Mouse (Mus musculus): Measurements from ENCODE around the gene Cldn14.
A peak's percentile ranks its signal among the peaks of the same experiment; 100 is the strongest.

The Cldn14 gene

DNA sequence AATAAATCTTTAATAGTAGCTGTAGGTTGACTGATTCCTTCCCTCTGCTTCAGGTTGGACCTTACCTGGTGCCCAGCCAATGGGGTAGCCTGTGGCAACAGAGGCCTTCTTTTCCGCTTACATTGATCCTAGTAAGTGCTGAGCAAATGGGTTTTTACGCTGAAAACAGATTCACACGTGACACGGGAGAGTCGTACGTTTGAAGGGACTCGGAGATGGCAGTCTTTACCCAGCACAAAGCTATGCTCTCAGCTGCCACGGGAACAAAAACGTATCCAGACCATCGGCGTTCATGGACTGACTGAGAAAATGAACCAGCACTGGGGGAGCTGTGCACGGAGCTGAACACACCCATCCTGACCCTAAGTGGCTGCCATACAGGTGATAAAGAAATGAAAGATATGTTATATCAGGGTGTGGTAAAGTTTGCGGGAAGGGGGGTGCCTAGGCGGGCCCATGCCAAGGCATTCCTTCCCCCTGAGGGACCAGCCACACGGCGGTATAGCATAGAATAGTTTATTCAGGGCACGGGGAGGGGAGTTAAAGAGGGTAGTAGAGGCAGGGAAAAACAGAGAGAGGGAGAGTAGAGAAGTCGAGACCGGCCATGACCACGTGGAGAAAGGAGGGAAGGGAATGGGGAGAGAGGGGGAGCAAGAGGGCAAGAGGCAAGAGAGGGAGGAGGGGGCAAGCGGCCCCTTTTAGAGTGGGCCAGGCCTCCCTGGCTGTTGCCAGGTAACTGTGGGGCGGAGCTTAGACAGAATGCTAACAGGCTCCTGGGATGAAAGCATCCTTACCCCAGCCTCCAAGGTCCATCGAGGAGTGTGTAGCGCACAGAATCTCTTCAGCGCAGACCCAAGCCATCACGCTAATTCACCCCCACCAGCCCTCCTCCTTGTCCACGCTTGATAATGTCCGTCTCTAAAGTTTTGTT, 97.6 kb downstream of the Cldn14 start:
- no peak for DNase-seq

DNA sequence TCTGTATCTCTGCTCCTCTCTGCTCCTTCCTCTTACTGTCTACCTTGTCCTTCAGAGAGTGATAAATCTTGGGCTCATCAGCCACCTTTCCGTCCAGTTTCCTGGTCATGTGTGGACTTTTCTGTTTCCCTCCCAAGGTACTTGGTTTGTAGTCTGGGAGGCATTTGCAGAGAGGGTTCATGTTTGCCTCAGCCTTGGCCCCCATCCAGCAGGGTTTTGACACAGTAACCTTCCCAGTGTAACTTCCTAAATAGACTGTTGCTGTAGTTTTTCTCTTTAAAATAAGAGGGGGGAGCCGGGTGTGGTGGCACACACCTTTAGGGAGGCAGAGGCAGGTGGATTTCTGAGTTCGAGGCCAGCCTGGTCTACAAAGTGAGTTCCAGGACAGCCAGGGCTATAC, 98.7 kb downstream of the Cldn14 start:
- no peak for DNase-seq

DNA sequence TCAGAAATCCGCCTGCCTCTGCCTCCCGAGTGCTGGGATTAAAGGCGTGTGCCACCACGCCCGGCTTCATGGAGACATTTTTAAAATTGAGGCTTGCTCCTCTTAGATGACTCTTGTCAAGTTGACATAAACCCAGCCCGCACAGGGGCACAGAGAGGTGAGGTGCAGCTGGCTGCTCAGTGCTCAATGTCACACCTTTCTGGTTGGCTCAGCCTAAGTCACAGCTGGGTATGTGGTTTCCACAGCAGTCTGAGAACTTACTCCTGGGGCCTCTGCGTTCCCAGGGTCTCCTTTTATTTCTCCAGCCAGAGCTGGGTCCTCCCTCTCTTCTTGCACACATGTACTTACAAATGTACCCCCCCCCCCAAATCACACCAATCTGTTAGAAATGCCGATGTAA, 100.4 kb downstream of the Cldn14 start:
- no peak for DNase-seq

DNA sequence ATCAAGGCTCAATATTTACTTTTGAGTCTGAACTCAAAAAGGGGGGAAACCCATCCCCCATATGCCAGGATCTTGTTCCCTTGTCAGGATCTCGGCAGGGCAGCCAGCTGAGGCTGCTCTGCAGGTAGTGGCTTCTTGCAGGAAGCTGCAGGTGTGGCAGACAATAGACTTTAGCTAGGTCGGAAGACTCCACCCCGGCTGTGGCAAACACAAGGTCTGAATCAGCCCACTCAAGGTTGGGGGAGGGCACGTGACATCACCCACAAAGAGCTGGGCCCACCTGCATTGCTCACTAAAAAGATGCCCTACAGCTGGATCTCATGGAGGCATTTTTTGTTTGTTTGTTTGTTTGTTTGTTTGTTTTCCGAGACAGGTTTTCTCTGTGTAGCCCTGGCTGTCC, 100.9 kb downstream of the Cldn14 start:
- no peak for DNase-seq

DNA sequence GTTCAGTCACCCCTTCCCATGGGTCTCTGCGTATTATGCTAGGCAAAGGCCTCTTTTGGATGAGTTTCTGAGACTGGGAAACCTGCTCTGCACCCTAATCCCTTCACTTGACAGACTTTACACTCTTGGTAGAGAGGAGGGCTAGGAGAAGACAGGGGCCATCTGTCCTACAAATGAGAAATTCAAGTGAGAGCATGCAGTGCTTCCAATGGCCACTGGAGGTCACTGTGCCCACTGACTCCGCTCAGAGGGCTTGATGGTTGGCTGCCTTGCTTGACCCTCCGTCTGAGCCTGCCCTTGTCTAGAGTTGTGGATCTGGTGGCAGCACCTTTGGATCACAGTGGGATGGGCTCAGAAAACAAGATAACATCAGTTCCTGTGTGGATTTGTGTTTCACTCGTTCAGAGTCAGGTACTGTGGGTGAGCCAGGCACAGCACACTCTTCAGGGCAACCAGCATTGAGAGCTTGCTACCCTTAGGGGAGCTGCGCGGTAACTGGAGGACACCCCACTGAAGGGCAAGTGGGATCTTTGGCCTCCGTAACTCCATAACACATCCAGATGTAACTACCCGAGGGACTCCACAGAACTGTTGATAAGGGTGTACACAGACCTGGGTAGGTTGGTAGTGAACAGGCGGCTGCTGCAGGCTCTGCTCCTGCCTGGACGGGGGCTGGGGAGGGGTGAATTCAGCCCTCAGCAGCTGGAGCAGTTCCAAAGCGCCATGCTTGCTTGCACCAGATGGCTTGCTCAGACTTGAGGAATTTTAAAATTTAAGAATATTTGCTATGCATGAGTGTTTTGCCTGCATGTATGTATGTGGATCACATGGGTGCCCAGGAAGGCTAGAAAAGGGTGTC, 102.3 kb downstream of the Cldn14 start:
- peak; percentile 55 to 69 for DNase-seq

GRCm38 (mm10) chr16:93903027-93903426, 105.6 kb downstream of the Cldn14 start:
- peak in 1 of 2 experiments; percentile 16 for DNase-seq

DNA sequence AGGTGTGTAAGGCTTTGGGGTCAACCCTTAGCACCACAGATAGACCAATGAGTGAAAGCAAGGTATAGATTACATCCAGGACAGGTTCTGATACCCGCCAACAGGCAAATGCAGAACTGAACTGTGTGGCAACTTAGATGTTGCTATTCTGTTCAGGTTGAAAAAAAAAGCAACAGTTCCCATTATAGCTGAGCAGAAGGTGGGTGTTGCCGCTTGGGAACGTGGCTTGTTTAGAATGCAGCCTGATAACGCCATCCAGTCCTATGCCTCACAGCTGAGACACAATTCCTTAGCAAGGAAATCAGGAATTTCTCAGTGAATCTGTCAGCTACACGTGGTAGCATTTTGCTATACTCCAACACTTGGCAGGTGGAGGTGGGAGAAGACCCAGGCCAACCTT, 115.4 kb downstream of the Cldn14 start:
- peak in 1 of 2 experiments; percentile 5 for DNase-seq

GRCm38 (mm10) chr16:93890948-93891604, 117.6 kb downstream of the Cldn14 start:
- DNase-seq = peak in 1 of 2 experiments; percentile 4

GRCm38 (mm10) chr16:93888481-93888880, 120.2 kb downstream of the Cldn14 start:
- peak in 1 of 2 experiments; percentile 12 for DNase-seq

DNA sequence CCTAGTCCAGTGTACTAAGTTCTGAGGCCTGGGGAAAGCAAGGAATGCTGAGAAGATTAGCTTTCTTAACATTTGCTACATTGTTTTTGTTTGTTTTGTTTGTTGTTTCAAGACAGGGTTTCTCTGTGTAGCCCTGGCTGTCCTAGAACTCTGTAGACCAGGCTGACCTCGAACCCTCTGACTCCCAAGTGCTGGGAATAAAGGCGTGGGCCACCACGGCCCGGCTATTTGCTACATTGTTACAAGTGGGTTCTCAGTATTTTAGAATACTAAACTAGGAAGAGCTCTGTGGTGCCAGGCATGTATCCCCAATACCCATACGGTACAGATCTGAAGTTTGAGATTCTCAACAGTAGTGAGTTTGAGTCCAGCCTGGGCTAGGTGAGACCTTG, 123.9 kb downstream of the Cldn14 start:
- no peak for DNase-seq

DNA sequence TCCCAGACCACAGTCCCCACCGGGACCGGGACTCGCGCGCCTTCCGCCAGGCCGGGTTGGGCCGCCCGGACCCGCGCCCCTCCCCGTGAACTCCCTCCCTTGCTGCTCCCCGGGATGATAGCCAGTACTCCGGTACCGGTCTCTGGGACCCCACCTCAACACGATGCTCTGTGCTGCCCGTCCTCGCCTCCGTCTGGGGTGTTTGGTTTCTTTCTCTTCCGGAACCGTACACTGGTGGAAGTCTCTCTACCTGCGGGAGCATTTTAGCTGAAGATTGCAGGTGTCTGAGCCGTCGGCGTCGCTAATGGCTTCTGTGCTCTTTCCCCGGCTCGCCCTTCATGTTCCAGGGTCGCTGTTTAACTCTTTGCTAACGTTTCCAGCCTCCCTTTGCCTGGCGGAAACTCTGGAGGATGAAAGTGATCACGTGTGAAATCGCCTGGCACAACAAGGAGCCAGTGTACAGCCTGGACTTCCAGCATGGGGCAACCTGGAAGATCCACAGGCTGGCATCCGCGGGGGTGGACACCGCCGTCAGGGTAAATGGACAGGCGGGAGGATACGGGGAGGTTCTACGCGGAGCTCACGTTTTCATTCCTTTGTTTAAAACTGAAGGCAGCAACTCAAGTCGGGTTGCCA, 124.4 kb downstream of the Cldn14 start:
- DNase-seq = peak; percentile 32 to 35

DNA sequence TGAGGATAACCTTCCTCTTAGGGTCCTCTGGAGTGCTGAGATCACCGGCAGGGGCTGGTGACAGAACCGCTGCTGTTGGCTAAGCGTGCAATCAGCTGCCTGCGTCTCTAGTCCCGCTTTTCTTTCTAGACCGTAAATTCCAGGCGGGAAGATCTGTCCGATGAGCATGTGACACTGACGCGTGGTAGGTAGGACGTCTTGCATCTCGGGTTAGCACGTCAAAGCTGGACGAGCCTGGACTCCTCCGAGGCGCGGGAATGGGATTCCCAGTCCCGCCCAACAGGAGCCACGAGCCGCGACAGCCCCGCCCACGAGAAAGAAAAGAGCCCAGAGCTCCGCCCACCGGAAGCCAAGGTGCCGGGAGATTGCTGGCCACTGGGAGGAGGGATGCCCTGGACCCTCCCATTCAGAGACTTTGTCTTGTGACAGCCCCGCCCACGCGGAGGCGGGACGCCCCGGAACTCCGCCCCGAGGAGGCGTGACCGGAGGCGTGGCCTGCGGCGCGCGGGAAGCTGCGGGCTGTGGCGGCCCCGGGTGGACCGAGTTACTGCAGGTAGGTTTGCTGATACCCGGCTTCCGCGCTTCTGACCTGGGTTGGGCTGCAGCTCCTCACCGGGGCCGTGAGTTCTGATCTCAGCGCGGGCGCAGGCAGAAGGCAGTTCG, 125.1 kb downstream of the Cldn14 start, which contains the start of gene Chaf1b:
Gene Chaf1b, plus strand, starts transcription at position 479 of the 663 bp plus-strand sequence.
- peak; percentile 97 to 99 for DNase-seq

- DNase-seq = no peak
Observed at GRCm38 (mm10) chr16:93877612-93878380, 130.8 kb downstream of the Cldn14 start.

- DNase-seq = no peak
Observed at GRCm38 (mm10) chr16:93874841-93875240, 133.8 kb downstream of the Cldn14 start.

All from lung, postnatal 4 days (tissue).